ENCODE assay signal across 8 mouse cellular contexts in genomic region chr1:92004122-92004521, GRCm38 (mm10).
"Had no signal": no experiment of that assay in that cellular context is flagged by ENCODE, and none has a peak within 500 bp of the region (broad histone marks: within the 10 kb centered on the region; RNA-seq: fewer than 3 reads in every experiment).

No protein-coding gene starts in this region.

- DNase-seq: kidney, postnatal 14 days; kidney, postnatal 4 days; layer of hippocampus, postnatal 36 days; liver, postnatal 0 days; right cerebral cortex, adult 18-20 months; right cerebral cortex, postnatal 14 days; spleen, adult 18-20 months; thymus, postnatal 25 days had no signal
